Mouse (Mus musculus) CD4-positive, CD25-positive, alpha-beta regulatory T cell, adult 4 months (primary cell): Measurements from ENCODE around the gene Tinf2. TPM values are rescaled to one million over a fixed set of nuclear protein-coding genes. Genes with fewer than 3 reads are reported as not detected.
A peak's percentile ranks its signal among the peaks of the same experiment; 100 is the strongest.

Source experiments
- ATAC-seq: one replicate; pipeline ENCODE4 v1.8.0; 2017
- polyA plus RNA-seq, 2 experiments: library from polyadenylated mRNA; unstranded; fragments of 100-300 nt; shearing (Covaris generic); gene quantifications; one replicate each; pipeline ENCODE4 v1.2.1; 2017

Tinf2 gene
- 10 to 100 TPM; 26.4 to 29.2 TPM for polyA plus RNA-seq

- peak; percentile 95 for ATAC-seq
These were observed at the start of gene Tinf2 for GRCm38 (mm10) chr14:55681160-55682117. Gene Tinf2, minus strand, starts transcription at chr14:55681820.

GRCm38 (mm10) chr14:55730531-55731032, 49.0 kb upstream of the Tinf2 start:
- ATAC-seq: no peak

GRCm38 (mm10) chr14:55730116-55730515, 48.5 kb upstream of the Tinf2 start:
- no peak for ATAC-seq

- ATAC-seq: no peak
These were observed 46.5 kb upstream of the Tinf2 start for GRCm38 (mm10) chr14:55727889-55728685.

- ATAC-seq: no peak
These were observed 44.6 kb upstream of the Tinf2 start for GRCm38 (mm10) chr14:55726261-55726660.

GRCm38 (mm10) chr14:55724411-55724871, 42.8 kb upstream of the Tinf2 start:
- ATAC-seq: peak; percentile 83

GRCm38 (mm10) chr14:55723433-55723832, 41.8 kb upstream of the Tinf2 start:
- no peak for ATAC-seq

- no peak for ATAC-seq
These were observed 40.9 kb upstream of the Tinf2 start for GRCm38 (mm10) chr14:55722438-55722945.

GRCm38 (mm10) chr14:55721700-55722437, 40.2 kb upstream of the Tinf2 start, which contains the start of gene Rabggta:
Gene Rabggta, minus strand, starts transcription at chr14:55722263.
- ATAC-seq: peak; percentile 59

- no peak for ATAC-seq
These were observed 39.5 kb upstream of the Tinf2 start for GRCm38 (mm10) chr14:55721076-55721475.

GRCm38 (mm10) chr14:55720666-55721065, 39.0 kb upstream of the Tinf2 start:
- ATAC-seq: no peak

GRCm38 (mm10) chr14:55719737-55720136, 38.1 kb upstream of the Tinf2 start:
- ATAC-seq: no peak

- no peak for ATAC-seq
These were observed 35.3 kb upstream of the Tinf2 start for GRCm38 (mm10) chr14:55716884-55717283.

- ATAC-seq: no peak
These were observed 34.7 kb upstream of the Tinf2 start for GRCm38 (mm10) chr14:55716271-55716670.

GRCm38 (mm10) chr14:55714893-55715292, 33.3 kb upstream of the Tinf2 start:
- ATAC-seq: no peak

GRCm38 (mm10) chr14:55713729-55714122, 32.1 kb upstream of the Tinf2 start, which contains the start of gene Tgm1:
Gene Tgm1, minus strand, starts transcription at chr14:55713926.
- no peak for ATAC-seq

GRCm38 (mm10) chr14:55713007-55713728, 31.5 kb upstream of the Tinf2 start:
- ATAC-seq: no peak

GRCm38 (mm10) chr14:55711786-55712185, 30.2 kb upstream of the Tinf2 start:
- ATAC-seq: no peak

- no peak for ATAC-seq
These were observed 27.9 kb upstream of the Tinf2 start for GRCm38 (mm10) chr14:55709509-55709908.

GRCm38 (mm10) chr14:55707397-55707796, 25.8 kb upstream of the Tinf2 start:
- no peak for ATAC-seq

- ATAC-seq: no peak
These were observed 24.5 kb upstream of the Tinf2 start for GRCm38 (mm10) chr14:55706051-55706600.
